Mouse (Mus musculus) embryonic facial prominence, embryonic 15.5 days (tissue): ENCODE measurements around the gene Ube2k. TPM values are rescaled to one million over a fixed set of nuclear protein-coding genes. Genes with fewer than 3 reads are reported as not detected.

Source experiments
- polyA plus RNA-seq: library from polyadenylated mRNA; unstranded; fragments of >200 nt; fragmentation: Nextera tagmentation; extraction: Ambion mirVana; gene quantifications from 2 replicates; pipeline ENCODE4 v1.2.1, GENCODE M21; 2015

The Ube2k gene
- polyA plus RNA-seq, 1 experiment from 2014 or later = 181 TPM

Other genes starting within 250 kb of the Ube2k start
- gene Rfc1, start 201.6 kb upstream of the Ube2k start, polyA plus RNA-seq = 83.4 and 84.9 TPM in 2 replicates
- gene Klb, start 188.9 kb upstream of the Ube2k start, polyA plus RNA-seq = not detected in 2 replicates
- gene Rpl9, start 145.8 kb upstream of the Ube2k start, polyA plus RNA-seq = 1,081 and 1,085 TPM in 2 replicates
- gene Lias, start 145.7 kb upstream of the Ube2k start, polyA plus RNA-seq = 63.3 and 63.5 TPM in 2 replicates
- gene Ugdh, start 101.3 kb upstream of the Ube2k start, polyA plus RNA-seq = 117 and 125 TPM in 2 replicates
- 1.4 TPM in 1 of 2 replicates, not detected in the other for gene Gm43552, start 44.4 kb upstream of the Ube2k start, polyA plus RNA-seq
- 142 and 154 TPM in 2 replicates for gene Smim14, start within 50 bp of the Ube2k start, polyA plus RNA-seq
- gene Pds5a, start 161.0 kb downstream of the Ube2k start, polyA plus RNA-seq = 57.4 and 61.2 TPM in 2 replicates
- gene N4bp2, start 226.3 kb downstream of the Ube2k start, polyA plus RNA-seq = 22.0 and 23.5 TPM in 2 replicates